Mouse (Mus musculus): Measurements from ENCODE around the gene Amot.

DNA sequence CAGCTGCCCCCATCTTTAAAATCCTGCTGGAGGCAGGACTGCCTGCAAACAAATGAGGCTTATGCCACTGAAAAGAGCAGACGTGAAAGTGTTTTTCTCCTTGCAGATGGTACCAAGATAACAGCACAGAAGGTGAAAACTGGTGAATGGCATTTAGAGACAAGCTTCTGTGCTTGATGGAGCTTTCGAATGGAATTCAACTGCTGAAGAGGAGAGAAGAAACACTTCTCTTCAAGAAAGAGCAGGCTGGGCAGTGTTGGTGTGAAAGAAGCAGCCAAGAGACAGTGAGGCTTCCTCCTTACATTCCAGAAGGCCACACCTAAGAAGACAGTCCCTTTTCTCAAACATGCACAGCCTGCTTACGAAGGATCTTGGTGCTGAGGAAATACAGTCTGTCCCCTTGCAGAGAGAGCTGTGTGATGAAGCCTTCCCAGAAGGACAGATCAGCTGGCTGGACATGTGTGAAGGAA is 27.2 kb downstream of the Amot start:
- no peak for TF ChIP-seq MXI1 (IDR thresholded peaks at IDR 0.05; ENCODE audit: low read depth, low read length)
- no peak for TF ChIP-seq POLR2A (IDR thresholded peaks at IDR 0.05; ENCODE audit: low read depth, low read length)
- no peak for TF ChIP-seq CTCF (conservative IDR thresholded peaks at IDR 0.05 in 1 of 2, IDR thresholded peaks at IDR 0.05 in 1 of 2; ENCODE audit: low read depth in 2 of 2, low read length in 2 of 2)
- TF ChIP-seq POLR2AphosphoS2 (IDR thresholded peaks at IDR 0.05; ENCODE audit: low read depth, low read length) = no peak
- no peak for TF ChIP-seq NRF1 (IDR thresholded peaks at IDR 0.05; ENCODE audit: low read depth, low read length)
- TF ChIP-seq NELFE (IDR thresholded peaks at IDR 0.05; ENCODE audit: low read depth, low read length) = no peak
- no peak for TF ChIP-seq EP300 (IDR thresholded peaks at IDR 0.05; ENCODE audit: low read length)
- TF ChIP-seq ZC3H11A (IDR thresholded peaks at IDR 0.05; ENCODE audit: low read depth, low read length) = no peak
